Mouse (Mus musculus): Measurements from ENCODE around the gene Kcng3.

DNA sequence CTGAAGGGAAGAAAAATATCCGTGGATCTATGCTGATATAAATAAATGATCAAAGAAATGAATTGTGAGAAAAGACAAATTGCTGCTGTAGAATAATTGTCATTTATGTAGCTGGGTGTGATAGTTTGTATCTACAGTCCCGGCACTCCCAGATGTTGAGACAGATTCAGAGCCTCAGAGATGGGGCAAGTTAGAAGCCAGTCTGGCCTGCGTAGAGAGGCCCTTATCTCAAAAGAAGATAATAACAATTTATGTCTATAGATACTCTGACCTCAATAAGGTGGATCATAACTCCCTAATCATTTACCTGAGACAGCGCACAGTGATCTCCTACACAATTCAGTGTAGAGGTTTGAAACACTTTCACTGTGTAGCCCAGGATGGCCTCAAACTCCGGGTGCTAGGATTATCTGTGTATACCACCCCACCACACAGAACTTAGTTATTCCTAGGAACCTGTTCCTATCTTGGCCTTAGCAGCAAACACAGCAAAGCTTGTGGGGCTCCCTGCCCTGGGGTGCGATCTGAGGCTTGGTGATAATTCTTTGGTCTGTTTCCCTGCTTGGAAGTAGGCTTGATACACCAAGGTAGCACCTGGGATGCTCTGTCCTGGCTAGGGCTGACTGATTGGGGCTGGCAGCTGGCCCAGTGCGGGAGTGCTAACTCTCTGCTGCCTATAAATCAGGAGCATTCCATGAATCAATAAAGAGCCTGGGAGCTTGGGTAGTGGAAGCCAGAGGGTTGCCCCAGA, 19.4 kb upstream of the Kcng3 start:
- TF ChIP-seq CTCF (IDR thresholded peaks at IDR 0.05; ENCODE audit: control insufficient read depth, insufficient read depth, insufficient replicate concordance, low read depth, low read length): no peak
- no peak for TF ChIP-seq POLR2A (IDR thresholded peaks at IDR 0.05; ENCODE audit: control insufficient read depth, low read depth, low read length)

All from testis, adult 2 months (tissue).